Mouse (Mus musculus) limb, embryonic 11.5 days (tissue): Measurements from ENCODE around the gene Socs1. TPM values are rescaled to one million over a fixed set of nuclear protein-coding genes. Genes with fewer than 3 reads are reported as not detected.
A peak's percentile ranks its signal among the peaks of the same experiment; 100 is the strongest.

Source experiments
- ATAC-seq: fragments of 200-750 bp; cut with Nextera tagmentation; 2 replicates; pipeline ENCODE4 v1.8.0; 2017; ENCODE audit warnings: low read depth; ENCODE audit not compliant: insufficient number of reproducible peaks, low FRiP score, low TSS enrichment
- DNase-seq: peaks from one replicate; pipeline ENCODE4 v3.0.0-alpha.2; 2015; ENCODE audit warnings: low spot score
- H3K27ac ChIP-seq: fragments of 300-500 bp; sonication (generic); replicated peaks from 2 replicates; pipeline ENCODE4 v1.5.1; 2014; ENCODE audit warnings: low read depth, mild to moderate bottlenecking, low read length
- H3K27me3 ChIP-seq: fragments of 300-500 bp; sonication (generic); 2 replicates; pipeline ENCODE4 v1.6.1; 2014; ENCODE audit warnings: mild to moderate bottlenecking, low read length, mixed read lengths; ENCODE audit not compliant: control insufficient read depth, insufficient read depth
- H3K36me3 ChIP-seq: fragments of 300-500 bp; sonication (generic); 2 replicates; pipeline ENCODE4 v1.6.1; 2014; ENCODE audit warnings: mild to moderate bottlenecking, low read length, moderate library complexity, mixed read lengths; ENCODE audit not compliant: control insufficient read depth, insufficient read depth
- H3K4me1 ChIP-seq: fragments of 300-500 bp; sonication (generic); 2 replicates; pipeline ENCODE4 v1.6.1; 2014; ENCODE audit warnings: low read length, mixed read lengths; ENCODE audit not compliant: control insufficient read depth, insufficient read depth
- H3K4me2 ChIP-seq: fragments of 300-500 bp; sonication (generic); 2 replicates; pipeline ENCODE4 v1.6.1; 2014; ENCODE audit warnings: low read depth, mild to moderate bottlenecking, moderate library complexity; ENCODE audit not compliant: severe bottlenecking
- H3K4me3 ChIP-seq: fragments of 300-500 bp; sonication (generic); 2 replicates; pipeline ENCODE4 v1.5.1; 2014; ENCODE audit warnings: low read depth, low read length
- H3K9ac ChIP-seq: fragments of 300-500 bp; sonication (generic); 2 replicates; pipeline ENCODE4 v1.6.1; 2014; ENCODE audit warnings: mild to moderate bottlenecking, low read length
- H3K9me3 ChIP-seq: fragments of 300-500 bp; sonication (generic); 2 replicates; pipeline ENCODE4 v1.6.1; 2016; ENCODE audit warnings: low read length; ENCODE audit not compliant: control insufficient read depth
- WGBS: fragments of 180-500 bp; shearing (Covaris S2); extraction: QIAGEN DNeasy Blood & Tissue Kit; methylation state at CpG from one replicate; pipeline ENCODE4 v1.1.7; 2014; 5-methylcytosine and 5-hydroxymethylcytosine counted together
- polyA plus RNA-seq: library from polyadenylated mRNA; unstranded; fragments of >200 nt; fragmentation: Nextera tagmentation; extraction: Ambion mirVana; gene quantifications from 2 replicates; pipeline ENCODE4 v1.2.1, GENCODE M21; 2014

Socs1 gene
- polyA plus RNA-seq, 1 experiment from 2014 or later, result 5.5 TPM

DNA sequence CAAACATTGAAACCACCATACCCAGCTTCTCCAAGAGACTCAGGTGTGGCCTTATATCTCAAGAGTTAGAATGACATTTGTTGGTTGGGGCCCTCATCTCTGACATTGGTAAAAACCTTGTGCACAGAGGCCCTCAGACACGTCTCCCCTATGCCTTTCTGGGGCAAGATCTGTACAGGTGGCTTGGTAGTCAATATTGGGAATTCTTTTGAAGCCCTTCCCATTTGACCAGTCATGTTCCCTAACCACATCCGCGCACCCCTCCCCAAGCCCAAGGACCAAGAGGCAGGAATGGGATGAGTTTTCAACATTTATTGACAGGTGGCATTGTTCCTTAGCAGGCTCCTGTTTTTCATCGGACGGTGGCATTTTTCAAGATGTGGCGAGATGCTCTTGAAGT lies 10.7 kb upstream of the Socs1 start, which contains the start of gene Prm2:
Gene Prm2, minus strand, starts transcription at position 101 of the 400 bp plus-strand sequence.
- no peaks in the 10 kb centered on the region for H3K9me3 ChIP-seq
- H3K9ac ChIP-seq, result no peak within 1 kb of the TSS
- H3K4me1 ChIP-seq, result no peaks in the 10 kb centered on the region
- no peak for DNase-seq
- ATAC-seq, result no peak
- WGBS, result 74% methylated on average over 6 of the region's 6 CpGs
- H3K4me2 ChIP-seq, result no peak within 1 kb of the TSS
- H3K27me3 ChIP-seq, result peaks cover 7% of the 10 kb centered on the region; the same call in 1 of the 2 replicates
- H3K36me3 ChIP-seq, result no peaks in the 10 kb centered on the region
- H3K4me3 ChIP-seq, result no peak within 1 kb of the TSS
- H3K27ac ChIP-seq, result no peak within 1 kb of the TSS

DNA sequence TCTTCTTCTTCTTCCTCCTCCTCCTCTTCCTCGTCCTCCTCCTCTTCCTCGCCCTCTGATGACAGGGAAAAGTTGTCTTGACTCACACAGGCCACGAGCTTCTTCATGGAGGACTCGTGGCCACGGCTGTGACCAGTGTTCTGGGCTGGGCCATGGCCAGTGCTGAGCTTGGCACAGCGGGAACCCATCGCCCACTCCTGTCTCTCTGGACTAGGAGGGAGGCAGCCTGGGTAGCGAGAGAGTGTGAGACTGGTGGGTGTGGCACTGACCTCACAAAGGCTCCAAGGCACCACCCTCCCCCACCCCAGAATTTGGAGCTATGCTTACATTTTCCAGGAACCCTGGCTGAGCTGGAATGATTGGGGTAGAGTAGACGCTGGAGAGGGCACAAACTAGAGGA lies 5.4 kb upstream of the Socs1 start, which contains the start of gene Prm3:
Gene Prm3, minus strand, starts transcription at position 213 of the 400 bp plus-strand sequence.
- WGBS, result 71% methylated on average over 9 of the region's 9 CpGs
- no peaks in the 10 kb centered on the region for H3K9me3 ChIP-seq
- 0 out of 2 replicates have a peak, but pooled peaks cover 4% of the 10 kb centered on the region for H3K4me1 ChIP-seq
- no peak for ATAC-seq
- no peaks in the 10 kb centered on the region for H3K36me3 ChIP-seq
- no peak within 1 kb of the TSS for H3K4me3 ChIP-seq
- H3K4me2 ChIP-seq, result no peak within 1 kb of the TSS
- no peak within 1 kb of the TSS for H3K9ac ChIP-seq
- 0 out of 2 replicates have a peak, but pooled peaks cover 2% of the 10 kb centered on the region for H3K27me3 ChIP-seq
- H3K27ac ChIP-seq, result no peak within 1 kb of the TSS
- no peak for DNase-seq

DNA sequence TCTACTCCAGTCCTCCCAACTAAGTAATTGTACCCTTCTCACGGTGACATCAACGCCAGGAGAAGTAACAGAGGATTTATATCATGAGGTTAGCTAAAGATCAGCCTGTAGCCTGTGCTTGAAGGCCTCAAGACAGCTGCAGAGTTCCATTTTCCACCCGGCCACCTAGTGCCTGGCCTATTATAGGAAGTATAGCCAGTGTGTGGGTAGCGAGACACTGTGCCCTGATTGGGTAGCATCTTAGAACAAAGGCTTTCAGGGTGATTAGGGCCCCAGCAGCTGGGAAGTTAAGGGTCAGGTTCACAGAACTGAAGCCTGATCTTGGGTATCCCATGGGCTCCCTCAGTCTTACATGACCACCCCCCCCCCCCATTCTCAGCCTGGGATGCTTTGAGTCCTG lies 3.5 kb upstream of the Socs1 start:
- 56% methylated on average over 4 of the region's 4 CpGs for WGBS
- no peak for ATAC-seq
- no peak overlapping the region for H3K4me2 ChIP-seq

DNA sequence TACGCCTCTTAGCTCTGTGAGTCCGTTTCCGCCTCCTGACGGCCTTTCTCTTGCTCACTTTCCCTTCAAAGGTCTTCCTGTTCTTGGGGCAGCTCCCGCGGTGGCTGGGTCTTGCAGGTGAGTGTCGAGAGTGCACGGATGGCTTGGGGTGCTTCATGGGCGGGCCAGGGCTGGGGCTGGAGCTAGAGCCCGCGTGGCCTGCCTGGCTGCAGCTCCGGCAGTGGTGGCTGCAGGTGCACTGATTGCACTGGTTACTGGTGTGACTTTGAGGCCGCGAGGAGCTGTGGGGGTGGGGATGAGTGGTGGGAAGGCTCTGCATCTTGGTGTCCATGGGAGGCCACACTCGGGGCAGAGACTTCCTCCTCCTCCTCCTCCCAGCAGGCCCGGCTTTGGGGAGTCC lies 2.9 kb upstream of the Socs1 start, which contains the start of gene Tnp2:
Gene Tnp2, minus strand, starts transcription at position 390 of the 400 bp plus-strand sequence.
- WGBS, result 46% methylated on average over 16 of the region's 16 CpGs
- H3K4me1 ChIP-seq, result peaks cover 13% of the 10 kb centered on the region

More for the DNA sequence above, 3.5 kb upstream of the Socs1 start:
- Histone ChIP-seq H3K27me3 (no peaks in the 10 kb centered on the region), H3K36me3 (no peaks in the 10 kb centered on the region), H3K27ac (no peak overlapping the region), H3K4me1 (peaks cover 10% of the 10 kb centered on the region; the same call in 1 of the 2 replicates), H3K9me3 (no peaks in the 10 kb centered on the region), H3K4me3 (no peak overlapping the region), H3K9ac (no peak overlapping the region)
- no peak for DNase-seq

DNA sequence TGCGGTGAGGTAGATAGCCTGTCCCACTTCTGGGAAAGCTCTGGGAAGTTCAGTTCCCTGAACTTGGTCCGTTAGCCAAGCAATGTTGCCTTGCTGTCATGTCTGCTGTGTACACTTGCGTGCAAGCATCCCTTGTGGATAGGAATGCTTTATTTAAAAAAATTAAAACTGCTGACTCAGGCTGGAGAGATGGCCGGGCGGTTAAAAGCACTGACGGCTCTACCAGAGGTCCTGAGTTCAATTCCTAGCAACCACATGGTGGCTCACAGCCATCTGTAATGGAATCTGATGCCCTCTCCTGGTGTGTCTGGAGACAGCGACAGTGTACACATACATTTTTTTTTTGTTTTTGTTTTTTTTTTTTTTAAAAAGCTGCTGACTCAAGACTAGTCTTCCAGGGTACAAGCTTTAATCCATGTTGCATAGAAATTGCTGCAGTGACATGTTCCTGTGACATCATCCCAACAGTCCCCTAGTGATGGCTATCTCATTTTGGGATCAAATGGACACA lies 2.3 kb upstream of the Socs1 start:
- ATAC-seq (no peak), DNase-seq (no peak)
- Histone ChIP-seq H3K4me2 (no peak overlapping the region), H3K4me1 (peaks cover 20% of the 10 kb centered on the region), H3K9ac (no peak overlapping the region), H3K9me3 (no peaks in the 10 kb centered on the region), H3K36me3 (no peaks in the 10 kb centered on the region), H3K27me3 (no peaks in the 10 kb centered on the region), H3K27ac (no peak overlapping the region), H3K4me3 (no peak overlapping the region)
- WGBS, result 83% methylated on average over 7 of the region's 7 CpGs

More for the DNA sequence above, 2.9 kb upstream of the Socs1 start, which contains the start of gene Tnp2:
- H3K9ac ChIP-seq, result no peak within 1 kb of the TSS
- DNase-seq, result no peak
- H3K27me3 ChIP-seq, result no peaks in the 10 kb centered on the region
- no peak for ATAC-seq
- no peak within 1 kb of the TSS for H3K4me3 ChIP-seq
- no peaks in the 10 kb centered on the region for H3K9me3 ChIP-seq
- no peaks in the 10 kb centered on the region for H3K36me3 ChIP-seq
- no peak within 1 kb of the TSS for H3K4me2 ChIP-seq
- no peak within 1 kb of the TSS for H3K27ac ChIP-seq

DNA sequence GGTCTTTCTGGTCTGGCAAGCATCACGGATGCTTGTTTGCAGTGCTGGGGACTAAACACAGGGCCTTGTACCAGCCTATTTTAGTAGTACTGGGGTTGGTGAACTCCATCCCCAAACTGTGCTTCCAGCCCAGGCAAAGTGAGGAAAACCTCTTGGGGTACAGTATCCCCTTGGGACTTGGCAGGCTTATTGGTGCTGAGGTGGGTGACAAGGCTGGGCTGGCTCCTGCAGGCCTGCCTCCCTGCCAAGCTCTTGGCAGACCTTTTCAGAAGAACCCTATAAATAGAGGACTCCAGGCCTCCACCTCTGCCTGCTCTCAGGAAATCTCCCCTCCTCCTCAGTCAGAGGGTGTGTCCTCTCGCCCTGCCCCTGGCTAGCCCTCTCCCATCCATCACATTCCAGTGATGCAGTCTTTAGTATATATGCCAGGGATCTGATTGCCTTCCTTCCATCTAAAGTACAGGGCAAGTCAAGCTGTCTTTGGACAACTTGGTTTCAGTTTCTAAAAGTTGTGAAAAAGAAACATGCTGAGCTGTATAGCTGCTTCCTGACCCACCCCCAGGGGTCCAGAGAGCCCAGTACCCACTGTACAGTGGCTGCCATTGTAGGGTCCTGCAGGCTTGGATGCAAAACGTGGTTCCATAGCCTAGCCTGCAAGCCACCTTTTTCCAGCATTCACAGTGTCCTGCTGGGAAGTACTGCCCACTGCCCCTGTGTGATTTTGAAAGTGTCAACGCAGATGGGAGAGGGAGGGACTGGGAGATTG lies 1.6 kb upstream of the Socs1 start:
- Histone ChIP-seq H3K4me3 (no peak overlapping the region), H3K4me1 (peaks cover 26% of the 10 kb centered on the region), H3K4me2 (peak overlapping the region; percentile 92)

DNA sequence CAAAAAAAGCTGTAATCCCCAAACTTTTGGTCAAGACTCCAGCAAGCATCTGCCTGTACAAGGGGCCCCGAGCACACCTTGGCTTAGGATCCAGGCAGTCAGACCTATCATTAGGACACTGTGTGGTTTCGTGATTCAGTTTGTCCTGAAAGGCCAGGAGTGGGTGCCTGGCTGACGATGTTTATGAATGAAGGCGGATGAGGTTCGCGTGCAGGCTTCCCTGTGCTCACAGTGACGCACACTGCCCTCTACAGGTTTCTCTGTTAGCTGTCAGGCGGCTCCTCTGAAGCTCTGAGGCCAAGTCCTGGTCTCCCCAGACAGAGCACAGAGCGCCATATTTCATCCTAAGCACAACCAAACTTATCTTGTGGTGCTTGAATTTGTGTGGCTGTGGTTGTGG lies 952 bp upstream of the Socs1 start:
- Histone ChIP-seq H3K27ac (peak overlapping the region; percentile 82), H3K9me3 (no peaks in the 10 kb centered on the region), H3K4me3 (peak overlapping the region; percentile 66), H3K9ac (peak overlapping the region; percentile 78), H3K36me3 (no peaks in the 10 kb centered on the region), H3K27me3 (no peaks in the 10 kb centered on the region), H3K4me2 (peak overlapping the region; percentile 92), H3K4me1 (peaks cover 32% of the 10 kb centered on the region)
- DNase-seq (peak; percentile 91), ATAC-seq (0 out of 2 replicates have a peak, but pooled peaks have one; percentile 1)
- 2% methylated on average over 9 of the region's 9 CpGs for WGBS

More for the DNA sequence above, 1.6 kb upstream of the Socs1 start:
- ATAC-seq, result no peak
- Histone ChIP-seq H3K27me3 (no peaks in the 10 kb centered on the region), H3K36me3 (no peaks in the 10 kb centered on the region), H3K27ac (peak overlapping the region; percentile 1; the same call in 1 of the 2 replicates), H3K9ac (no peak overlapping the region), H3K9me3 (no peaks in the 10 kb centered on the region)
- DNase-seq, result no peak
- 63% methylated on average over 4 of the region's 4 CpGs for WGBS

DNA sequence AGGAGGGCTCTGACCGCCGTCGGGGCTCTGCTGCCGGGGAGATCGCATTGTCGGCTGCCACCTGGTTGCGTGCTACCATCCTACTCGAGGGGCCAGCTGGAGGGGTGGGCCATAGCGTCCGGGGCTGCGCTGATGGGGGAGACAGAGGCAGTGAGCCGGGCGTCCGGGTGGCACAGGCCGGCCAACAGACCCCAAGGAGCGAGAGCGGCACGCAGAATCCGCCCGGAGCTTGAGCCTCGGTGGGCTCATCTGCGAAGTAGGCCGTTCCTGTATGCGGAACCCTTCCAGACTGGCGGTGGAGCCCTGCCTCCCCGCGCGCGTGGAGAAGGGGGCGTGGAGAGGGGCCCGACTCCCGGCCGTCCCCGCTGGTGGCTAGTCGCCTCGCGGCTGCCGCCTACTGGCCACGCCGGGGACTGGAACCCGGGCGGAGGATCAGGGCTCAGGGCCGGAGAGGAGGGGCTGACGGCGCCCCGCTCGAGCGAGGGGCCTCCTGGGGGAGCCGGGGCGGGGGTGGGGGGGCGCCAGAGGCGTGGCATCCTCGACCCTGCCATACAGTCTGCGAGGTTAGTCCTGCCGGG lies 454 bp downstream of the Socs1 start:
- Histone ChIP-seq H3K4me2 (peak overlapping the region; percentile 92), H3K9me3 (no peaks in the 10 kb centered on the region), H3K27ac (peak overlapping the region; percentile 82), H3K4me3 (peak overlapping the region; percentile 66), H3K9ac (peak overlapping the region; percentile 78), H3K36me3 (no peaks in the 10 kb centered on the region), H3K27me3 (no peaks in the 10 kb centered on the region), H3K4me1 (peaks cover 32% of the 10 kb centered on the region)
- peak; percentile 98 for DNase-seq
- ATAC-seq, result peak; percentile 80
- under 1% methylated on average over 50 of the region's 55 CpGs for WGBS
